Mouse (Mus musculus) intestine, embryonic 16.5 days (tissue): ENCODE measurements at regions not wholly inside any gene's neighbourhood (a gene's known extent, or its start where the extent isn't known, plus 50 kb on each side); places are given as distances from the start of the nearest gene placed in this dataset.

Experiments used
- ATAC-seq: fragments of 200-750 bp; cut with Nextera tagmentation; 2 replicates; pipeline ENCODE4 v1.8.0; 2017; ENCODE audit warnings: moderate TSS enrichment, moderate library complexity
- H3K27ac ChIP-seq: fragments of 300-500 bp; sonication (generic); 2 replicates; pipeline ENCODE4 v1.5.1; 2014; ENCODE audit warnings: mild to moderate bottlenecking, low read length
- H3K27me3 ChIP-seq: fragments of 300-500 bp; sonication (generic); replicated peaks from 2 replicates; pipeline ENCODE4 v1.6.1; 2014; ENCODE audit warnings: low read length, control low read depth, mixed read lengths; ENCODE audit not compliant: control insufficient read depth, insufficient read depth
- H3K36me3 ChIP-seq: fragments of 300-500 bp; sonication (generic); 2 replicates; pipeline ENCODE4 v1.6.1; 2014; ENCODE audit warnings: low read length, control low read depth; ENCODE audit not compliant: control insufficient read depth, insufficient read depth
- H3K4me1 ChIP-seq: fragments of 300-500 bp; sonication (generic); 2 replicates; pipeline ENCODE4 v1.6.1; 2014; ENCODE audit warnings: low read length, control low read depth, mixed read lengths; ENCODE audit not compliant: control insufficient read depth, insufficient read depth
- H3K4me2 ChIP-seq: fragments of 300-500 bp; sonication (generic); 2 replicates; pipeline ENCODE4 v1.6.1; 2014; ENCODE audit warnings: low read depth, low read length, control low read depth
- H3K4me3 ChIP-seq: fragments of 300-500 bp; sonication (generic); 2 replicates; pipeline ENCODE4 v1.5.1; 2014; ENCODE audit warnings: mild to moderate bottlenecking, low read length
- H3K9ac ChIP-seq: fragments of 300-500 bp; sonication (generic); 2 replicates; pipeline ENCODE4 v1.6.1; 2014; ENCODE audit warnings: low read depth, low read length
- H3K9me3 ChIP-seq: fragments of 300-500 bp; sonication (generic); 2 replicates; pipeline ENCODE4 v1.6.1; 2016; ENCODE audit warnings: low read length, control low read depth; ENCODE audit not compliant: control insufficient read depth
- WGBS: fragments of 180-500 bp; shearing (Covaris S2); extraction: QIAGEN DNeasy Blood & Tissue Kit; methylation state at CpG from one replicate; pipeline ENCODE4 v1.1.7; 2014; 5-methylcytosine and 5-hydroxymethylcytosine counted together

GRCm38 (mm10) chr12:8110297-8110696, 97.6 kb upstream of the Ldah start:
- Histone ChIP-seq H3K4me3 (no peak overlapping the region), H3K27ac (no peak overlapping the region), H3K4me2 (no peak overlapping the region), H3K27me3 (no peaks in the 10 kb centered on the region), H3K36me3 (no peaks in the 10 kb centered on the region), H3K4me1 (no peaks in the 10 kb centered on the region), H3K9ac (no peak overlapping the region), H3K9me3 (no peaks in the 10 kb centered on the region)
- no peak for ATAC-seq
- 47% methylated on average over 4 of the region's 4 CpGs for WGBS

GRCm38 (mm10) chr12:8111484-8111883, 96.4 kb upstream of the Ldah start:
- Histone ChIP-seq H3K27me3 (no peaks in the 10 kb centered on the region), H3K4me3 (no peak overlapping the region), H3K4me2 (no peak overlapping the region), H3K9ac (no peak overlapping the region), H3K36me3 (no peaks in the 10 kb centered on the region), H3K9me3 (no peaks in the 10 kb centered on the region), H3K27ac (no peak overlapping the region), H3K4me1 (no peaks in the 10 kb centered on the region)
- no peak for ATAC-seq
- 60% methylated on average over 4 of the region's 4 CpGs for WGBS

- Histone ChIP-seq H3K4me3 (no peak overlapping the region), H3K4me1 (no peaks in the 10 kb centered on the region)
- WGBS: 63% methylated on average over 1 of the region's 1 CpGs
These were observed 52.3 kb upstream of the Ldah start for GRCm38 (mm10) chr12:8155566-8155965.

More at GRCm38 (mm10) chr12:8155566-8155965, 52.3 kb upstream of the Ldah start:
- Histone ChIP-seq H3K27ac (no peak overlapping the region), H3K9me3 (no peaks in the 10 kb centered on the region), H3K27me3 (no peaks in the 10 kb centered on the region), H3K9ac (no peak overlapping the region), H3K4me2 (no peak overlapping the region), H3K36me3 (no peaks in the 10 kb centered on the region)
- ATAC-seq: no peak
